Mouse (Mus musculus) heart, embryonic 10.5 days (tissue): ENCODE measurements around the gene 1110017D15Rik. TPM values are rescaled to one million over a fixed set of nuclear protein-coding genes. Genes with fewer than 3 reads are reported as not detected.

Experiments
- DNase-seq: peaks from one replicate; pipeline ENCODE4 v3.0.0-alpha.2; 2017; ENCODE audit warnings: low spot score
- H3K27ac ChIP-seq: fragments of 300-500 bp; sonication (generic); 2 replicates; pipeline ENCODE4 v1.5.1; 2016; ENCODE audit warnings: mild to moderate bottlenecking
- H3K27me3 ChIP-seq: fragments of 300-500 bp; sonication (generic); 2 replicates; pipeline ENCODE4 v1.6.1; 2016; ENCODE audit warnings: mild to moderate bottlenecking; ENCODE audit not compliant: poor library complexity, insufficient read depth, severe bottlenecking
- H3K36me3 ChIP-seq: fragments of 300-500 bp; sonication (generic); 2 replicates; pipeline ENCODE4 v1.6.1; 2016; ENCODE audit warnings: mild to moderate bottlenecking, moderate library complexity
- H3K4me1 ChIP-seq: fragments of 300-500 bp; sonication (generic); 2 replicates; pipeline ENCODE4 v1.6.1; 2016; ENCODE audit warnings: mild to moderate bottlenecking
- H3K4me3 ChIP-seq: fragments of 300-500 bp; sonication (generic); 2 replicates; pipeline ENCODE4 v1.5.1; 2016; ENCODE audit warnings: mild to moderate bottlenecking, moderate library complexity
- H3K9me3 ChIP-seq: fragments of 300-500 bp; sonication (generic); 2 replicates; pipeline ENCODE4 v1.6.1; 2016; ENCODE audit warnings: mild to moderate bottlenecking, moderate library complexity
- WGBS: fragments of 180-500 bp; shearing (Covaris S2); methylation state at CpG from one replicate; pipeline ENCODE4 v1.1.7; 2016; 5-methylcytosine and 5-hydroxymethylcytosine counted together
- polyA plus RNA-seq: library from polyadenylated mRNA; unstranded; fragments of >200 nt; fragmentation: Nextera tagmentation; extraction: Ambion mirVana; gene quantifications from 2 replicates; pipeline ENCODE4 v1.2.1, GENCODE M21; 2016

1110017D15Rik gene
- polyA plus RNA-seq, 1 experiment from 2014 or later, result 1.0 TPM

- peaks cover 21% of the 10 kb centered on the region; the same call in 1 of the 2 replicates for H3K27me3 ChIP-seq
- WGBS, result 54% methylated on average over 8 of the region's 8 CpGs
Observed at GRCm38 (mm10) chr4:41527996-41528395, 10.9 kb upstream of the 1110017D15Rik start.

GRCm38 (mm10) chr4:41527076-41527475 lies 9.9 kb upstream of the 1110017D15Rik start:
- WGBS, result 45% methylated on average over 13 of the region's 13 CpGs
- H3K4me3 ChIP-seq, result no peak overlapping the region
- peaks cover 13% of the 10 kb centered on the region; the same call in 1 of the 2 replicates for H3K4me1 ChIP-seq
- H3K36me3 ChIP-seq, result no peaks in the 10 kb centered on the region
- H3K27me3 ChIP-seq, result peaks cover 29% of the 10 kb centered on the region
- no peak for DNase-seq
- H3K9me3 ChIP-seq, result no peaks in the 10 kb centered on the region
- H3K27ac ChIP-seq, result no peak overlapping the region; the same call in 1 of the 2 replicates

More at GRCm38 (mm10) chr4:41527996-41528395, 10.9 kb upstream of the 1110017D15Rik start:
- Histone ChIP-seq H3K36me3 (no peaks in the 10 kb centered on the region), H3K4me1 (peaks cover 13% of the 10 kb centered on the region; the same call in 1 of the 2 replicates), H3K9me3 (no peaks in the 10 kb centered on the region), H3K27ac (no peak overlapping the region), H3K4me3 (no peak overlapping the region)
- DNase-seq, result no peak

- WGBS, result 78% methylated on average over 7 of the region's 7 CpGs
- DNase-seq, result no peak
- Histone ChIP-seq H3K27me3 (peaks cover 34% of the 10 kb centered on the region), H3K27ac (no peak overlapping the region), H3K9me3 (no peaks in the 10 kb centered on the region), H3K4me1 (peaks cover 13% of the 10 kb centered on the region; the same call in 1 of the 2 replicates), H3K36me3 (no peaks in the 10 kb centered on the region), H3K4me3 (no peak overlapping the region)
Observed at GRCm38 (mm10) chr4:41526553-41526952, 9.4 kb upstream of the 1110017D15Rik start.

GRCm38 (mm10) chr4:41524829-41525228 lies 7.7 kb upstream of the 1110017D15Rik start:
- H3K27ac ChIP-seq, result no peak overlapping the region
- H3K4me3 ChIP-seq, result no peak overlapping the region
- WGBS, result 68% methylated on average over 9 of the region's 9 CpGs
- H3K9me3 ChIP-seq, result no peaks in the 10 kb centered on the region
- no peaks in the 10 kb centered on the region for H3K36me3 ChIP-seq
- peaks cover 17% of the 10 kb centered on the region for H3K4me1 ChIP-seq
- H3K27me3 ChIP-seq, result peaks cover 48% of the 10 kb centered on the region
- no peak for DNase-seq

GRCm38 (mm10) chr4:41523839-41524238 lies 6.7 kb upstream of the 1110017D15Rik start:
- no peaks in the 10 kb centered on the region for H3K9me3 ChIP-seq
- H3K4me1 ChIP-seq, result peaks cover 17% of the 10 kb centered on the region
- no peaks in the 10 kb centered on the region for H3K36me3 ChIP-seq
- no peak for DNase-seq
- no peak overlapping the region for H3K27ac ChIP-seq
- H3K4me3 ChIP-seq, result no peak overlapping the region
- H3K27me3 ChIP-seq, result peaks cover 58% of the 10 kb centered on the region
- WGBS, result 67% methylated on average over 7 of the region's 7 CpGs

- no peak overlapping the region for H3K4me3 ChIP-seq
- no peaks in the 10 kb centered on the region for H3K9me3 ChIP-seq
- peaks cover 12% of the 10 kb centered on the region for H3K4me1 ChIP-seq
- no peak overlapping the region for H3K27ac ChIP-seq
- 48% methylated on average over 5 of the region's 5 CpGs for WGBS
- no peaks in the 10 kb centered on the region for H3K36me3 ChIP-seq
- DNase-seq, result no peak
- peaks cover 60% of the 10 kb centered on the region for H3K27me3 ChIP-seq
Observed at GRCm38 (mm10) chr4:41522788-41523187, 5.7 kb upstream of the 1110017D15Rik start.

- Histone ChIP-seq H3K36me3 (no peaks in the 10 kb centered on the region), H3K4me1 (peaks cover 11% of the 10 kb centered on the region), H3K9me3 (no peaks in the 10 kb centered on the region), H3K27me3 (peaks cover 59% of the 10 kb centered on the region), H3K27ac (no peak overlapping the region), H3K4me3 (no peak overlapping the region)
- DNase-seq, result no peak
- 84% methylated on average over 6 of the region's 6 CpGs for WGBS
Observed at GRCm38 (mm10) chr4:41522136-41522535, 5.0 kb upstream of the 1110017D15Rik start.

GRCm38 (mm10) chr4:41520641-41521040 lies 3.5 kb upstream of the 1110017D15Rik start:
- H3K4me3 ChIP-seq, result no peak overlapping the region
- H3K9me3 ChIP-seq, result no peaks in the 10 kb centered on the region
- peaks cover 47% of the 10 kb centered on the region for H3K27me3 ChIP-seq
- H3K27ac ChIP-seq, result no peak overlapping the region
- 33% methylated on average over 14 of the region's 14 CpGs for WGBS
- DNase-seq, result no peak
- no peaks in the 10 kb centered on the region for H3K36me3 ChIP-seq
- peaks cover 8% of the 10 kb centered on the region; the same call in 1 of the 2 replicates for H3K4me1 ChIP-seq

GRCm38 (mm10) chr4:41519195-41519594 lies 2.1 kb upstream of the 1110017D15Rik start:
- no peak overlapping the region for H3K27ac ChIP-seq
- DNase-seq, result no peak
- WGBS, result 87% methylated on average over 5 of the region's 5 CpGs
- peaks cover 8% of the 10 kb centered on the region; the same call in 1 of the 2 replicates for H3K4me1 ChIP-seq
- H3K36me3 ChIP-seq, result no peaks in the 10 kb centered on the region
- peaks cover 40% of the 10 kb centered on the region for H3K27me3 ChIP-seq
- no peak overlapping the region for H3K4me3 ChIP-seq
- no peaks in the 10 kb centered on the region for H3K9me3 ChIP-seq

- peaks cover 9% of the 10 kb centered on the region; the same call in 1 of the 2 replicates for H3K4me1 ChIP-seq
- H3K36me3 ChIP-seq, result no peaks in the 10 kb centered on the region
- no peaks in the 10 kb centered on the region for H3K9me3 ChIP-seq
- WGBS, result 70% methylated on average over 7 of the region's 7 CpGs
- DNase-seq, result no peak
- H3K4me3 ChIP-seq, result no peak overlapping the region
- H3K27me3 ChIP-seq, result peaks cover 45% of the 10 kb centered on the region
- no peak overlapping the region for H3K27ac ChIP-seq
Observed at GRCm38 (mm10) chr4:41518349-41518748, 1.2 kb upstream of the 1110017D15Rik start.

GRCm38 (mm10) chr4:41513714-41514113 lies 3.4 kb downstream of the 1110017D15Rik start:
- Histone ChIP-seq H3K9me3 (no peaks in the 10 kb centered on the region), H3K4me3 (no peak overlapping the region), H3K27ac (no peak overlapping the region), H3K4me1 (peaks cover 5% of the 10 kb centered on the region; the same call in 1 of the 2 replicates), H3K36me3 (no peaks in the 10 kb centered on the region), H3K27me3 (peaks cover 46% of the 10 kb centered on the region)
- no peak for DNase-seq
- WGBS, result 22% methylated on average over 8 of the region's 8 CpGs

GRCm38 (mm10) chr4:41513309-41513708 lies 3.8 kb downstream of the 1110017D15Rik start:
- Histone ChIP-seq H3K27me3 (peaks cover 49% of the 10 kb centered on the region), H3K36me3 (no peaks in the 10 kb centered on the region), H3K4me1 (peaks cover 5% of the 10 kb centered on the region; the same call in 1 of the 2 replicates), H3K9me3 (no peaks in the 10 kb centered on the region), H3K4me3 (no peak overlapping the region), H3K27ac (no peak overlapping the region)
- no peak for DNase-seq
- 44% methylated on average over 4 of the region's 4 CpGs for WGBS

GRCm38 (mm10) chr4:41507998-41508397 lies 9.1 kb downstream of the 1110017D15Rik start:
- Histone ChIP-seq H3K4me3 (no peak overlapping the region), H3K9me3 (no peaks in the 10 kb centered on the region), H3K27ac (no peak overlapping the region), H3K4me1 (peaks cover 25% of the 10 kb centered on the region), H3K36me3 (no peaks in the 10 kb centered on the region), H3K27me3 (peaks cover 61% of the 10 kb centered on the region)
- 34% methylated on average over 7 of the region's 7 CpGs for WGBS
- no peak for DNase-seq
